Mouse (Mus musculus) T-helper 17 cell (primary cell): ENCODE measurements around the gene Armc2.

Source experiments
- in situ Hi-C, 2 experiments: fragments of 300-600 bp; cut with MboI, MseI; formaldehyde crosslinking; loops; 1 replicate in 1 of 2; 2 replicates in 1 of 2; pipeline ENCODE4 v1.15.1; 2025; ENCODE audit warnings: high pct_unique_total_duplicates in 2 of 2

Gene Armc2

DNA sequence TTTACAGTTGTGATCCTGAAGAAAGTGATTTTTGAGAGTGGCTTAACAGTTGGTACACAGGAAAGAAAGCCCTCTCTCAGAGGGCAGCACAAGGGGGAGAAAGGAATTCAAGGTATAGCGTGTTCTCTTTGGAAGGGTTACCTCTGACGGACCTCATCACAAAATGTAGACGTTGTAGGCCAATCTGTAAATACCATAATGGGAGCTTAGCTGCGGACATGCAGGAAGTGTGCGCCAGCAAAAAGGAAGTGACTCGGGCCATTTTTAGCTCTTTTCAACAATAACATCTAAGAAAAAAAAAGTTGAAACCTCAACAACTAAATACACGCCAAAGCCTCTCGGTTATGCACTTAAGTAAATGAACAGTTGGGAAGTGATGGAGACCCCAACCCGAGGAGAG lies 45.6 kb downstream of the Armc2 start:
- in situ Hi-C loops: loop anchor here (5.0 to 10.0 kb wide), 2 partner anchors 88 to 325 kb away; no protein-coding TSS in a partner anchor

DNA sequence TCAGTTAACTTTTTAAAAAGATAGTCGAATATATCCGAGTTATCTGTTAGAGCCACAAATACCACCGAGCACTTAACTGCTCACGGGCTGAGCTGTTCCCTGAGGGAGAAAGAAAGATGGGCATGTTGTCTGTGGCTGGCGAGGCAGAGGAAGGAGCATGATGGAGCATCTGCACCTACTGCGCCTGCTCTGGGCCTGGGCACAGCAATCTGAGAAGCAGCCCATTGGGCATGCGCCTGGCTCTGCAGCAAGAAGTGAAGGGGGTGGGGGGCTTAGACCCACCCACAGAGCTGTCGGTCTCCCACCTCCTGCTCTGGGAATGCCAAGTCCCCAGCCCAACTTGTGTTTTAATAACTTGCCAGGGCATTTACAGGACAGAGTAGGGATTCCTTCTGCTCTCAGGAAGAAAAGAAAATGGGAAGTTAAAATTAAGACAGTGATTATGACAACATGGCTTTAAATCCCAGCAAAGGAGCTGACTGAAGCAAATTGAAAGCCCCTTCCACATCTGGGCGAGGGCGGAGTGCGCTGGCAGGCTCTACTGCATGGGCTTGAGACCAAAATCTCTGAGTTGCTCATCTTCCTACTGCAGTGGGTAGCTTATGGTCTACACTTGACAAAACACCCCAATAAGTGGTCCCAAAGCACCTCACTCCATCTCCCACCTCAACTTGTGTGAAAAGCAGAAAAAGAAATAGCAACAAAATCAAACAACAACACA lies 50.2 kb downstream of the Armc2 start:
- in situ Hi-C loops: no loop called here

DNA sequence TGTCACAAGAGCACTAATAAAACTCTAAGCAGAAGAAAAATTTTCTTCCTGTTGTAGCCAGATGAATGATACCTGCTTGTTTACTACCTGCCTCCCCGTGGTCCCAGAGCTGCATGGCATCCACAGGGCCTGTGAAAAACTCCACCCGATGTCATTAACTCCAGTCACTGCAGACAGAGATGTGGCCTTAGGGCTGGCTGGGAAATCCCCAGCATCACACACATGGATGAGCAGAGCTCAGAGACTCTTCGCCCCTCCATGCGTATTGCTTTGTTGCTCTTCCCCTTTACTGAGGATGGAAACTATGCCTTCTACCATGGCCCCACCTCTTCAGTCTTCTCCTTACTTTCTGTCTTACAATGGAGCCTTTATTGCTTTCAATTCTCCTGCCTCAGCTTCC lies 55.5 kb downstream of the Armc2 start:
- in situ Hi-C loops: loop anchor here in 1 of 2 experiments (5.0 kb wide), 2 partner anchors 80 to 130 kb away; no protein-coding TSS in a partner anchor

DNA sequence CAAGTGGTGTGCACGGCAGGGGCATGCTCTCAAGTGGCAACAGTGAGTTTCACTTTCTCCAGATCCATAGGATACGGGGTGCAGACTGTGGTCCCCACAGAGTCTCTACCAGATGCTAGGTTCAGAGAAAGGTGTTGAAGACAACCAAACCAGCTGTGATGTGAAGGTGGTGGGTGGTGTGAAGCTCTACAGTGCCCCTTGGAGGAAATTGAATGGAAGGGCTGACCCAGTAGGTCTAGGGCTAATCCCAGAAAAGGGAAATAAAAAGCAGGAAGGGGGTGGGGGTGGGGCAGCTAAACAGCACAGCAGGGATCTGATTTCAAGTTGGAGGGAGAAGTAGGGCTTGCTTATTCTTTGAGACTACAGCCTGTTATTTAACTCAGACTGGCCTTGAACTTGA lies 58.4 kb downstream of the Armc2 start:
- in situ Hi-C loops: loop anchor here (5.0 to 10.0 kb wide), 3 partner anchors 78 to 128 kb away; no protein-coding TSS in a partner anchor

DNA sequence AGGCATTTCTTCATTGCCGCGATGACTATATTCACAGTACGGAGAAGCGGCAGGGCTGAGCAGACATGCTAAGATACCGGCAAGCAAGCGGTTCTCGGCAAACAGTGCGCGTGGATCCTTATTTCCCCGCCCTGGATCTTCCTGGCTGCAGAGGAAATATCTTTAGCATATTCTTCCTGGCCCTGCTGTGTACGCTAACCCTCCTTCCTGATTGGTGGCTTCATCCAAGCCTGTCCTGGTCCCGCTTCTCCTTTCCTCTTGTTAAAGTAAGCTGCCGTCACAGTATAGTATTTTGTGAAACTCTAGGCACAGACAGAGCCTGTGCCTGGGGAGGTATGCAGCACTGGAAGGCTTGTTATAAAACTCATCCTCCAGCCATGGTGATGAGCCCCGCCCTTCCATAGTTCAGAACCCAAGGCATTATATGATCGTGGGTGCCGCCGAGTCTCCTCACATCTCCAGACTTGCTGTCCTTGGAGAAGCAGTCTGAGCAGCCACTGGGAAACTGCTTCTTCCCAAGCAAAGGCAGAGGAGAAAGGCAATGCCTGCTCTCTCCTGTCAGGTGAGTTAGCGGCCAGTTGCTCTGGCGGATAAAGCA lies 59.5 kb downstream of the Armc2 start:
- in situ Hi-C loops: loop anchor here in 1 of 2 experiments (10.0 kb wide), 1 partner anchor 124 kb away; no protein-coding TSS in a partner anchor

DNA sequence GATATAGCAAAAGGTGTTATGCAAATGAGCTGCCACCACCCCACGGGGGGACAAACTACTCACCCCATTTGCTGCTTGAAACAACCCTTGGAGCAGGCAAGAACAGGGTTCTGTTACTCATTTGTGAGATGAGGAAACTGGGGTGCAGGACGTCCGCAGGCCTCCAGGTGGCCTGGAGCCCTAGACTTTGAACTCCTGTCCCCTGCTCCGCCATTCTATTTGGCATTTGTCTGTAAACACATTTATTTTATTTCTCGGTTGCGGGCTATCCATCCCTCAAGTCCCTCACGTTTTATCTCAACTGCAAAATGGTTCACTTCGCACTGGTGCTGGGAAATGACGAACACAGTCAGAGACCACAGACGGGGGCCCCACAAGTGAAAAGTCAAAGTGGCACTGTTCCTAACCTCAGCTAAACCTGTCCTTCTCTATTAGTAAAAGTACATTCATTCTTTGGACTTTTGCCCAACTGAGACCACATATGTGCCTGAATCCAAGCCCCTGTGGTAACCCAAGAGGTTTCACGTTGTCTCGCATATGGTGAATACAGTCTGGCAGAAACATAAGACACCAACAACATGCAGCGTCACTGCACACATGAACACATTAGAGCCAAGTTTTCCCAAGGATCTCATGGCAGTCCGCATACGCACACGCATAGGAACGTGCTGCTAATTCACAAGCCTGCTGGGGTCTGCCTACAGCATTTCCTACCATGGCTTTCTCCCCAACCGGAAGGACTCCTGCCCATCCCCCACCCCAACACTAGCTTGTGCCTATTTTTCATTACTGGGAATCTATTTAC lies 60.6 kb downstream of the Armc2 start:
- in situ Hi-C loops: loop anchor here in 1 of 2 experiments (10.0 kb wide), 1 partner anchor 123 kb away; no protein-coding TSS in a partner anchor

DNA sequence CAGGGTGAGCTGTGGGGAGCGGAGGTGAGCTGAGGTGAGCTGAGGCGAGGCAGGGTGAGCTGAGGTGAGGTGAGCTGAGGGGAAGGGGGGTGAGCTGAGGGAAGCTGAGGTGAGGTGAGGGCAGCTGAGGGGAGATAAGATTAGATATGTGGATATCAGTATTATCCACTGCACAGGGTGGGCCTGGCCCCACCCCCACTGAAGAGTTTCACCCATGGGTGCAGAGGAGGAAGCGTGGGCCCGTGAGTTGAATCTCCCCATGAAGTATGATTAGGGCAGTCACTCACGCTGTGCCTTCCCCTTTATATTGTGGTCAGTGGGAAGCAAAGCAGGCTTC lies 64.7 kb downstream of the Armc2 start:
- in situ Hi-C loops: loop anchor here in 1 of 2 experiments (10.0 kb wide), 1 partner anchor 119 kb away; no protein-coding TSS in a partner anchor

DNA sequence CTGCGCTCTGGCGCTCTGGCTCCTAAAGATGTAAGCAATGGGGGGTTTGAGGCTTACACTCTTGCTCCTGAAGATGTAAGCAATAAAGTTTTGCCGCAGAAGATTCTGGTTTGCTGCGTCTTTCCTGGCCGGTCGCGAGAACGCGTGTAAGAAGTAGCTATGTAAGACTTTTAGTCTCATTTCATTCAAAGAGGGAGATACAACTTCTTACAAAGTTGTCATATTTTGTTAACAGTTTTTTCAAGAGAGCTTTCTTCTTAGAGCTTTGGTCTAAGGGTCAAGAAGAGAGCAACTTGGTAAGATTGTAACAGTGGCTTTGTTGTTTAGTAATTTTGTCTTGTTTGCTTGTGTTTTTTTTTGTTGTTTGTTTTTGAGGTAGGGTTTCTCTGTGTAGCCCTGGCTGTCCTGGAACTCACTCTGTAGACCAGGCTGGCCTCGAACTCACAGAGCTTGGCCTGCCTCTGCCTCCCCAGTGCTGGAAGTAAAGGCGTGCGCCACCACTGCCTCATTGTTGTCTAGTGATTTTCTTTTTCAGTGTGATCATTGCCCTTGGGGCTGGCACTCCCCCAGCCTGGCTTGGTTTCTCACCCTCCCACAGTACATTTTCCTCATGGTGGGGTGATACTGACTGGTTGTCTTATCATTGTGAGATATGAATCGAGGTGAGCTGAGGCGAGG lies 65.3 kb downstream of the Armc2 start:
- in situ Hi-C loops: loop anchor here in 1 of 2 experiments (10.0 kb wide), 1 partner anchor 118 kb away; no protein-coding TSS in a partner anchor

DNA sequence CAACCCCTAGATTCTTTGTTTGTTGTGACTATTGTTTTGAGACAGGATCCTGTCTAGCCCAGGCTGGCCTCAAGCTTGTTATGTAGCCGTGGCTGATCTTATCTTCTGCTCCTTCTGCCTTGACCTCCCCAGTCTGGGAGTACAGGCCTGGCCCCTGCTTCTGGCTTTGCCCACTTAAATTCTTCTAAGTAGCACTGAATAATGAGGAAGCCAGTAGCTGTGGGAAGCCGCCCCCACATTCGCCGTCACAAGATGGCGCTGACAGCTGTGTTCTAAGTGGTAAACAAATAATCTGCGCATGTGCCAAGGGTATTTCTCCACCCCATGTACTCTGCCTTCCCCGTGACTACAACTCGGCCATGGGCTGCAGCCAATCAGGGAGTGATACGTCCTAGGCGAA lies 65.9 kb downstream of the Armc2 start:
- in situ Hi-C loops: loop anchor here in 1 of 2 experiments (10.0 kb wide), 1 partner anchor 118 kb away; no protein-coding TSS in a partner anchor

DNA sequence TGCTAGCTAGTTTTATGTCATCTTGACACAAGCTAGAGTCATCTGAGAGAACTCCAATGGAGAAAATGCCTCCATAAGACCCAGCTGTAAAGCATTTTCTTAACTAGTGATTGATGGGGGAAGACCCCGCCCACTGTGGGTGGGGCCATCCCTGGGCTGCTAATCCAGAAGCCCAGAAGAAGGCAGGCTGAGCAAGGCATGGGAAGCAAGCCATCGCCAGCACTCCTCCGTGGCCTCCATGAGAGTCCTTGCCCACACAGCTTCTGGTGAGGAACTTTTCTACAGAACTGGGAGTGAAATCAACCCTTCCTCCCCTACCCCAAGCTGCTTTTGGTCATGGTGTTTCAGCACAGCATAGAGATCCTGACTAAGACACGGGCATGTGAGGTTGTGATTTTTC lies 79.2 kb downstream of the Armc2 start:
- in situ Hi-C loops: no loop called here

DNA sequence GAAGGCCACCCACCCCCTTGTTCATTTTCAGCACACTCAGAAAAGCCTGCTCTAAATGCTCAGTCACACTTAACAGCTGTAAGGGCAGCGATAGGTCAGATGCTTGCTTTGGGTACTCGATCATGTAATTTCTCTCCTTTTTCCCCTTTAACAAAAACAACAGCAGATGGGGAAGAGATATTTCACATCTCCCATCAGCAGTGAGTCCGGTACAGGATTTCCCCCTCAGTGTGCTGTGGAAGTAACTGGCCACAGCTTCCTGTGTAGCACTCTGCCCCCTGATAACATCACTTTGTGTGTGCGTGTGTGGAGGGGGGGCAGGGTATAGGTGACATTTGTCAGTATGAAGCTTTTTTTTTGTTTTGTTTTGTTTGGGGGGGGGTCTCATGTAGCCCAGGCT lies 81.1 kb downstream of the Armc2 start:
- in situ Hi-C loops: no loop called here

DNA sequence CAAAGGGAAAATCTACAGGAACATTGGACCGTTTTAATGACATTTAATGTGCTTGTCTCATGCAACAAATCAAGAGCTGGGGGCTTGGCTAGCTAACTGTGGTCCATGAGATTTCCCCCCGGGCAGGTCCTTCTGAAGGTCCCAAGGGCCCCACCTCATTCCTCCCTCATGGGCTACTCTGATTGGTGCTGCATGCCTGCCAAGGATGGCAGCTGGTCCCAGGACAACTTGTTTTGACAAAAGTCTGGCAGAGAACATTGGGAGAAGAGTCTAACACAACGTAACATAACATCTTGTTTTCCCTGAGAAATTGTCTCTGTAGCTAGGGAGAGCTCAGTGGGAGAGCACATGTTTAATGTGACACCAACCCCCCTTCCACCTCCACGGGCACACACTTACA lies 82.1 kb downstream of the Armc2 start:
- in situ Hi-C loops: no loop called here

DNA sequence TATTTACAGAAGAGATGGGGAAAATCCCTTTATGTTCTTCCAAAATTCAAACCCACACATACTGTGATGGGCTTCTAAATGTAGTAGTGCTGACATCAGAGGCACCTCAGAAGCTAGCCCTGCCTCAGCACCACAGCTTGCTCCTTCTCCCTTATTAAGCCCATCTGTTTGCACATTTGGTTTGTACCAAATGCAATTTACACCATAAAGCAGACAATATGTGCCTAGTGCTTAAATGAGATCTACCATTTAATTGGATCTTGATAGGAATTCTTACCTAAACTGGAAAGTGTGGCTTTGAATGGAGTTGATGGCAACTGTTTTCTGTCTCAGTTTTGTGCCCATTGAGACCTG lies 82.8 kb downstream of the Armc2 start:
- in situ Hi-C loops: no loop called here

DNA sequence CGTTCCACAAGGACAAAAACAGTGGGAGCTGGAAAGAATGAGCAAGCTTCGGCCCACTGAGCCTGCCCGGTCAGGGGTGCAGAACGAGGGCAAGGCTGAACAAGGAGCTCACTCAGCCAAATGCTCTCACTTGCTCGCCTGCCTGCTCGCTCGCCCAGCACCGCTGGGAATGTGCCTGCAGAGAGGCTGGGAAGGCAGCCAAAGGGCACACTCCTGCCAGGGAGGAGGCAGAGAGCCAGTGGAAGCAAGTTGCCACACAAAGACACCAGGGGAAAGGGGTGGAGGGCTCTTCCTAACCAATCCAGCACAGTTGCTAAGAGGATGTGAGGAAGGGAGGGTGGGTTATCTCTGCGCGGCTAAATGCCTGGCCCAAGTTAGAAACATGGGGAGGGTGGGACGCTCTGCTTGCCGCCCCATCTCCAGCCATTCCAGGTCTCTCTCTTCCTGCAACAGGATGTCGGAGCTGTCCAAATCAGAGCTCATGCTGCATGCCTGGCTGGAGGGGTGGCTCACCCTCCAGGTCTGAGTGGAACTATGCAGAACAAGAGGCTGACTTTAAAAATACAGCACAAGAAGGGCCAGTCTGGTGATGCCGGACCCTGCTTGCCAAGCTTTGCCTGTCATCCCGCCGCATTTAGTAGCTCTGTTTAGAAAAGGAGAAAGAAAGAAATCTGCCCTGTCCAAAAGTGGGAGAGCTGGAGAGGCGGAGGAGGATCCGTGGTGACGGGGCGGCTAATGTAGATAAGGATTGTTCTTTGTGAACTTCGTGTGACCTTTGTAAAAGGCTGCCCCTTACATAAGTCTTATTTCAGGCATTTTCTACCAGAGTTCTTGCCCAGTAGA lies 83.4 kb downstream of the Armc2 start:
- in situ Hi-C loops: no loop called here

DNA sequence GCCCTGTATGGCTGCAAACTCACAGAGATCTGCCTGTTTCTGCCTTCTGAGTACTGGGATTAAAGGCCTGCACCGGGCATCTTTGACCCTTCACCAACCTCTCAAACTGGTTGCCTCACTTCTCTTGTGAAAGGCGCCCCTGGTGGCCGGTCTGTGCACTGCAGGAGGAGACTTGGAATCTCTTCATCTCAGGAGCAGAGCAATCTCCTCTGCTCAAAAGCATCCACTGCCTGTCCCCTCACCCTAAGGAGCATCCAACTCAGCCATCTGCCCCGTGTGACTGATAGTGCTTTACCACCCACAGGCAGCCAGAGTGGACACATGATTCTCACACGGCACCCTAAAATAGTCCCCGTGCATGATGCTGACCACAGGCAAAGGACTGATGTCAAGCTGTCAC lies 84.7 kb downstream of the Armc2 start:
- in situ Hi-C loops: no loop called here

DNA sequence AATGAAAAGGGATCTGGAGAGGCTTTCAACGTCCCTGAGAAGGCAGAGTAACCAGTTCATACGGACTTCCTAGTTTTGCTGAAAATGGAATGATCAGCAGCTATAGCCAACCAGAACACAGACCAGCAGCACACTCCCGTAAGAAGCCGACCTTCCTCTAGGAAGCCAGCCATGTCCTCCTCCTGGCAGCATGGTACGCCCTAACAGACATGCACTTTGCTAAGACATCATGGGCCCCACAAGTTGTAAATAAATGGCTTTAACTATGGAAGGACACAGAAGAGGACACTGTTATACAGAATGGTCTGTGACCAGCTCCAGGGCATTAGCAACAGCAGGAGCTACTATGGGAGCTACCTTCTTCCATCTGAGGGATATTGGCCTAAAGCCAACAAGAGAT lies 85.3 kb downstream of the Armc2 start:
- in situ Hi-C loops: no loop called here

DNA sequence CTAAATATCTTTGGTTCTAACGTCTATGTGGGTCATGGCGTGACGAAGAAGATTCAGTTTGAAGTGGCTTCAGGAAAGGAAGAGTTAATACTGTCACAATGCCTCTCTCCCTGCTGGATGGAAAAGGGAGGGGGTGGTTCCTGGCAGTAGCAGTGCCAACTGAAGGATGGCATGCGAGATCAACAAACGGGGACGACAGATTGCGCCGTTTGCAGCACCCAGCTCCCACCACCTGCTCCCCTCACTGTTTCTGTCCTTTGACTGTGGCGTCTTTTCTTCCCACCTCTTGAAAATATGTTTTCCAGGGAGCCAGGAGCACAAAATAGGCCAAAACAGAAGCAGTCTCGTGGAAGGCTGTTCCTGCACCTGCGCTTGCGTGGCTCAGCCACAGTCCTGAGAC lies 86.3 kb downstream of the Armc2 start:
- in situ Hi-C loops: no loop called here

DNA sequence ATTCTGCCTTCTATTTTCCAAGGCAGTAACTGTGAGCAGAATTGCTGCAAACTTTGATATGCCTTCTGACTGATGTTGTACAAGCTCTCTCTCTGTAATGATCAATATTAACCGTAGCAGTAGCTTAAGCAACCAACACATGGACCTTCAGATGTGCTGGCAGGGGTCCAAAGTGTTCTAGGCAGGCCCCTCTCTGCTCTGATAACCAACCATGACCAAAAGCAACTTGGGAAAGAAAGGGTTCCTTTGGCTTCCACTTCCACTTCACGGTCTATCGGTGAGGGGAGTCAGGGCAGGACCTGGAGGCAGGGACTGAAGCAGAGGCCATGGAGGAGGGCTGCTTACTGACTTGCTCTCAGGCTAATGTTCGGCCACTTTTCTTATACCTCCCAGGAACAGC lies 87.3 kb downstream of the Armc2 start:
- in situ Hi-C loops: no loop called here

DNA sequence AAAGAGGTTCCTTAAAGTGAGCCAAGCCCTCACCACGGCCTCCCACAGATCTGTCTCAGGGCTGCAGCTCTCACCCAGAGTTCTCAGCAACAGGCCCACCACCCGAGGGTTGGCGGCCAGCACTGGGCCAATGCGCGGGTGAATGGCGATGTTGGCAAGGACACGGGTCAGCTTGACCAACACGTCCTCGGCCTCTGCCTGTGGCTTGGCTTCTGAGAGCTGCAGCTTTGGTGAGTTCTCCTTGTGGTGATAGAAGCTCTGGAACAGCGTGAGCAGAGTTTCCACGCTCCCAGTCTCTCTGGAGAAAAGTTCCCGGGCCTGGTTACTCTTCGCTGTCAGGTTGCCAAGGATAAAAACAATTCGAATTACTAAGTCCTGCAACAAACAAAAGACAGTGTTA lies 91.5 kb downstream of the Armc2 start:
- in situ Hi-C loops: loop anchor here in 1 of 2 experiments (10.0 kb wide), 1 partner anchor 92 kb away; no protein-coding TSS in a partner anchor

DNA sequence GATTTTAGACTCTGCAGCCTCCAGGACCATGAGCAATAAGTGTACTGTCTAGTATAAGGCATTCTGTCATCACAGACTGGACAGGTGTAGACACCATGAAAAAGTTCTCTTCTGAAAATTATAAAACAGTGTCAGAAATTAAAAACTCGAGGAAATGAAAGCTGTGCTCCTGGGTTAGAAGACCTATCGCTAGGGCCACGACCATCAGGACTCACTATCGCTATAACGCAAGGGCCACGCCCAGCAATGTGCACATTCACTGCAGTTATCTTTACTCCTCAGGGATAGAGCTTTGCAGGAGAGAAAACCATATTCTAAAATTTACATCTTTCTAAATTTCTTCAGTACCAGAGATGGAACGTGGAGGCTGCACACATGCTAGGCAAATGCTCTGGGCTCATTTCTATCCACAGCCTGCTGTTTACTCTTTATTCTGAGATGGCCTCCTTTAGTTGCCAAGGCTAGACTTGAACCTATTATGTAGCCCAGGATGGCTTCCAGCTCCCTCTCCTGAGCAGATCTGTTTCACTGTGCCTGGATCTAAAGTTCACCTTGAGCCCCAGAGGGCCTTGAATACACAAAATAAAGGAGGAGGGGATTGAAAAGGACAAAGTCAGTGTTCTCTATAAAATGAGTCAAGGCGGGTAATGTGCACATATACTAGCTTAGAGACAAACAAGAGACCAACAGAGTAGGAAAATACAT lies 105.8 kb downstream of the Armc2 start:
- in situ Hi-C loops: no loop called here
